Comparison of ENCODE assay signal across 7 mouse cellular contexts in genomic region chrX:166169892-166170799, GRCm38 (mm10). TPM values are rescaled to one million over a fixed set of nuclear protein-coding genes. Genes with fewer than 3 reads are reported as not detected.
DNase-seq lines count a peak whose midpoint lies in the region; ATAC-seq lines count a peak whose summit lies in the region.

Gene Gemin8, plus strand, starts transcription at chrX:166170454.

- no peaks in the 10 kb centered on the region for H3K9me3 ChIP-seq in embryonic facial prominence, embryonic 11.5 days (replicated peaks; ENCODE audit: control insufficient read depth, low read length)
- no peaks in the 10 kb centered on the region for H3K9me3 ChIP-seq in limb, embryonic 10.5 days (replicated peaks)
- no peaks in the 10 kb centered on the region for H3K9me3 ChIP-seq in midbrain, embryonic 13.5 days

- ATAC-seq in embryonic facial prominence, embryonic 11.5 days (replicated peaks; ENCODE audit: insufficient number of reproducible peaks, low FRiP score, low TSS enrichment, low read depth), result peak; percentile 98
- peak; percentile 99 for ATAC-seq in granulocyte monocyte progenitor cell, adult 5-6 weeks (replicated peaks; ENCODE audit: poor library complexity, severe bottlenecking)
- ATAC-seq in midbrain, embryonic 13.5 days, result peak; percentile 99

- no peaks in the 10 kb centered on the region for H3K36me3 ChIP-seq in embryonic facial prominence, embryonic 11.5 days (replicated peaks; ENCODE audit: control insufficient read depth, insufficient read depth, low read depth, low read length)
- no peaks in the 10 kb centered on the region for H3K36me3 ChIP-seq in limb, embryonic 10.5 days
- H3K36me3 ChIP-seq in midbrain, embryonic 13.5 days, result no peaks in the 10 kb centered on the region

- H3K4me1 ChIP-seq in embryonic facial prominence, embryonic 11.5 days (ENCODE audit: control insufficient read depth, insufficient read depth, low read length), result no peaks in the 10 kb centered on the region
- H3K4me1 ChIP-seq in limb, embryonic 10.5 days, result no peaks in the 10 kb centered on the region
- H3K4me1 ChIP-seq in midbrain, embryonic 13.5 days (replicated peaks), result peaks cover 22% of the 10 kb centered on the region

- H3K27me3 ChIP-seq in embryonic facial prominence, embryonic 11.5 days (ENCODE audit: control insufficient read depth, insufficient read depth, low read length), result no peaks in the 10 kb centered on the region
- peaks cover 64% of the 10 kb centered on the region; the same call in 1 of the 2 replicates for H3K27me3 ChIP-seq in limb, embryonic 10.5 days (ENCODE audit: low read depth, poor library complexity, severe bottlenecking)
- peaks cover 6% of the 10 kb centered on the region; the same call in 1 of the 2 replicates for H3K27me3 ChIP-seq in midbrain, embryonic 13.5 days

- H3K4me3 ChIP-seq in embryonic facial prominence, embryonic 11.5 days (ENCODE audit: low read depth, low read length), result peak within 1 kb of the TSS; percentile 42
- H3K4me3 ChIP-seq in limb, embryonic 10.5 days, result peak within 1 kb of the TSS; percentile 60
- peak within 1 kb of the TSS; percentile 49 for H3K4me3 ChIP-seq in midbrain, embryonic 13.5 days (replicated peaks)

- H3K27ac ChIP-seq in embryonic facial prominence, embryonic 11.5 days (replicated peaks; ENCODE audit: low read depth, low read length), result peak within 1 kb of the TSS; percentile 28; the same call in 1 of the 2 replicates
- H3K27ac ChIP-seq in limb, embryonic 10.5 days, result peak within 1 kb of the TSS; percentile 85
- H3K27ac ChIP-seq in midbrain, embryonic 13.5 days, result peak within 1 kb of the TSS; percentile 83

- DNase-seq in adrenal gland, postnatal 14 days, result peak; percentile 95
- DNase-seq in embryonic facial prominence, embryonic 11.5 days (ENCODE audit: low spot score), result peak; percentile 96
- peak; percentile 95 for DNase-seq in kidney, adult 11 months
- peak; percentile 94 for DNase-seq in limb, embryonic 10.5 days (ENCODE audit: low spot score)
- DNase-seq in spleen, adult 12 weeks (ENCODE audit: low spot score), result peak; percentile 84

- WGBS in embryonic facial prominence, embryonic 11.5 days, result 23% methylated on average over 31 of the region's 31 CpGs
- 10% methylated on average over 31 of the region's 31 CpGs for WGBS in limb, embryonic 10.5 days
- WGBS in midbrain, embryonic 13.5 days, result 23% methylated on average over 31 of the region's 31 CpGs

- peak within 1 kb of the TSS; percentile 45 for H3K4me2 ChIP-seq in embryonic facial prominence, embryonic 11.5 days (ENCODE audit: low read depth, low read length)
- H3K4me2 ChIP-seq in midbrain, embryonic 13.5 days (replicated peaks), result peak within 1 kb of the TSS; percentile 55

- H3K9ac ChIP-seq in embryonic facial prominence, embryonic 11.5 days (replicated peaks; ENCODE audit: low read length), result peak within 1 kb of the TSS; percentile 55
- peak within 1 kb of the TSS; percentile 58 for H3K9ac ChIP-seq in midbrain, embryonic 13.5 days (replicated peaks)

RNA-seq across cellular contexts. Expression of gene Gemin8, which starts in this region (rescaled TPM):
- 8.1 and 10.2 TPM in 2 replicates for total RNA-seq in adrenal gland, postnatal 14 days (2021)
- polyA plus RNA-seq in embryonic facial prominence, embryonic 11.5 days (2014; fragmentation: Nextera tagmentation; extraction: Ambion mirVana), result 13.0 and 19.3 TPM in 2 replicates
- total RNA-seq in granulocyte monocyte progenitor cell, adult 5-6 weeks (2014; fragmentation: Nextera tagmentation), result 15.9 and 21.1 TPM in 2 replicates
- 7.4 and 8.1 TPM in 2 replicates for total RNA-seq in granulocyte monocyte progenitor cell, adult 5-6 weeks (2017)
- 13.3 and 19.5 TPM in 2 replicates for polyA plus RNA-seq in limb, embryonic 10.5 days (2016; fragmentation: Nextera tagmentation; extraction: Ambion mirVana)
- 7.6 and 10.9 TPM in 2 replicates for polyA plus RNA-seq in midbrain, embryonic 13.5 days (2015; fragmentation: Nextera tagmentation; extraction: Ambion mirVana)

Comparison
In these comparisons a context has a peak if more than half of its experiments do, and no peak if none do; other contexts are left out.
1. Peak in every context shown above with its lines: DNase-seq, ATAC-seq, H3K4me3 ChIP-seq and H3K27ac ChIP-seq.
2. H3K27ac ChIP-seq: peak in every context shown above with its lines; median percentile 85 in limb, embryonic 10.5 days; 83 in midbrain, embryonic 13.5 days; 28 in embryonic facial prominence, embryonic 11.5 days.